Mouse (Mus musculus): ENCODE data around the gene Ttc26. TPM values are rescaled to one million over a fixed set of nuclear protein-coding genes. Genes with fewer than 3 reads are reported as not detected.

Ttc26 gene
- polyA plus RNA-seq, 2 experiments = 0.26 to 0.41 TPM

DNA sequence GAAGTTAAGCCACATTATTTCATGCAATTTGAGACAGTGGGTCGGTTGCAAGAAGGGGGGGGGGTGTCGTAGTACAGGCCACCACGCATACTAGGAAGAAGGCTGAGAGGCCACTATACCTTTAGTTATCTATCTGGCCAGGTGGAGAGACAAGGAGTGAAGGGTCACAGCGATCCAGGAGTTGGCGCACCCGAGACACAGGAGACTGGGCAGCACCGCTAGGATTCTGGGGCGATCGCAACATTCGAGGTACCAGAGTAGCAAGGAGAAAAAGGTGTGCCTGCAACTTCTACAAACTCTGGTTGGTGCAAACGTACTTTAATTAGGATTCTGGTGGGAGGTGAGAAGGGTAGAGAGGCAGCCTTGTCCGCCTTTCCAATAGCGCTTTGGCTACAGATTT lies 28.1 kb upstream of the Ttc26 start:
- Histone ChIP-seq H3K27me3 (ENCODE audit: control insufficient read depth, insufficient read depth, low read length) (no peaks in the 10 kb centered on the region), H3K4me3 (ENCODE audit: insufficient read depth in 1 of 2, low read depth in 2 of 2, low read length in 2 of 2) (peak overlapping the region; percentile 84 to 85), H3K27ac (peak overlapping the region; percentile 98), H3K9me3 (ENCODE audit: control insufficient read depth, low read length) (no peaks in the 10 kb centered on the region), H3K4me2 (ENCODE audit: low read depth) (peak overlapping the region; percentile 99), H3K9ac (replicated peaks) (peak overlapping the region; percentile 98), H3K36me3 (replicated peaks; ENCODE audit: control insufficient read depth, insufficient read depth, low read depth) (peaks cover 34% of the 10 kb centered on the region), H3K4me1 (replicated peaks; ENCODE audit: control insufficient read depth in 2 of 2, insufficient read depth in 2 of 2, low read length in 1 of 2) (peaks cover 42 to 47% of the 10 kb centered on the region in 2 experiments)
- ATAC-seq (ENCODE audit: insufficient read depth) = no peak
- no peak for DNase-seq (ENCODE audit: low read depth in 3 of 3, low spot score in 3 of 3)
- WGBS (ENCODE audit: insufficient replicate concordance) = 4% methylated on average over 13 of the region's 13 CpGs
- TF ChIP-seq CTCF (IDR thresholded peaks at IDR 0.05; ENCODE audit: low read depth) (0 out of 2 replicates have a peak, but pooled peaks have one; percentile 8), EP300 (IDR thresholded peaks at IDR 0.05; ENCODE audit: low read depth) (0 out of 2 replicates have a peak, but pooled peaks have one; percentile 16)

DNA sequence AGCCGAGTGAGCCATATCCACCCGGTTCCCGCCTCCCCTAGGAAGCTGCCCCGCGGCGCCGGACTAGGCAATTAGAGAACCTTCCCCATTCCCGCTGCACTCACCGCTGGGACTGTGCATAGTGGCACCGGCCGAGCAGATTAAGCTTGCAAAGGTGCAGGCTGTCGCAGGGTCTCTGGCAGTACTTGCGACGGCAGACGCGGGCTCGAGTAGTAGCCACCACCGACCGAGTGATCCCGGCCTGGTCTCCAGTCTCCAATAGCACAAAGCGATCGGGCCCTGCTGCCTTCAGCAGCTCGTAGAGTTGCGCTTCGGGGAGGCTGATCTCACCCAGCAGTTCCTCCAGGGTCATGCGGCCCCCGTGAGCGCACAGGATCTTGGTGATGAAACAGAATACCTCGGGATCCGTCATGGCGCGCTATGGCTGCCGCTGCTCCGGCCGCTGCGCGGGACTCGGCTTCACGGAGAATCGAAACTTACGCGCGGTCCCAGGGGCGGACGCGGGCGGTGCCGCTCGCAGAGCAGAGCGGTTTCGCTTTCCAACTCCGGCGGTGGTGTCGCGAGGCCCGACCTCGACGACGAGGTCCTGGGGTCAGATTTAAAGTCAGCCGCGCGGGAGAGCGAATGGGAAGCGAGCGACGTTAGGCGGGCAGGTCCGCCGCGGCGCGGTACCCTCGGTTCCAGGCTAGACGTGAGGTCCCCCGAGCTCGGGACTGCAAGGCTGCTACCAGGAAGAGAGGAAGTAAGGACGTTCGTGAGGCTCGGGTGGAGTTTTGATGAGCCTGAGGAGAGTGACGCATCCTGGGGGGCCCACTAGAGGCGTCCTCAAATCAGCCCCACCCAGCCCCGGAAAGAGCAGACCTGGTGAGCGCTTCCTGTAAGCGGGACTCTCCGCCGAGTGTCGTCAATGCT lies 27.2 kb upstream of the Ttc26 start, which contains the start of gene Zc3hav1:
Gene Zc3hav1 (minus strand): TSS at position 793 of the 912 bp plus-strand sequence.
- H3K9me3 ChIP-seq (ENCODE audit: control insufficient read depth, low read length) = no peaks in the 10 kb centered on the region
- peak within 1 kb of the TSS; percentile 99 for H3K4me2 ChIP-seq (ENCODE audit: low read depth)
- H3K27ac ChIP-seq = peak within 1 kb of the TSS; percentile 98
- TF ChIP-seq EP300 (IDR thresholded peaks at IDR 0.05; ENCODE audit: low read depth) (peak; percentile 57), CTCF (IDR thresholded peaks at IDR 0.05; ENCODE audit: low read depth) (peak; percentile 51)
- under 1% methylated on average over 86 of the region's 87 CpGs for WGBS (ENCODE audit: insufficient replicate concordance)
- peaks cover 42 to 47% of the 10 kb centered on the region in 2 experiments for H3K4me1 ChIP-seq (replicated peaks; ENCODE audit: control insufficient read depth in 2 of 2, insufficient read depth in 2 of 2, low read length in 1 of 2)
- peak within 1 kb of the TSS; percentile 98 for H3K9ac ChIP-seq (replicated peaks)
- H3K27me3 ChIP-seq (ENCODE audit: control insufficient read depth, insufficient read depth, low read length) = no peaks in the 10 kb centered on the region
- peak; percentile 94 for ATAC-seq (ENCODE audit: insufficient read depth)
- peaks cover 30% of the 10 kb centered on the region for H3K36me3 ChIP-seq (replicated peaks; ENCODE audit: control insufficient read depth, insufficient read depth, low read depth)
- DNase-seq (ENCODE audit: low read depth in 3 of 3, low spot score in 3 of 3) = peak; percentile 87 to 93 (median 90)
- H3K4me3 ChIP-seq (ENCODE audit: insufficient read depth in 1 of 2, low read depth in 2 of 2, low read length in 2 of 2) = peak within 1 kb of the TSS; percentile 84 to 85

DNA sequence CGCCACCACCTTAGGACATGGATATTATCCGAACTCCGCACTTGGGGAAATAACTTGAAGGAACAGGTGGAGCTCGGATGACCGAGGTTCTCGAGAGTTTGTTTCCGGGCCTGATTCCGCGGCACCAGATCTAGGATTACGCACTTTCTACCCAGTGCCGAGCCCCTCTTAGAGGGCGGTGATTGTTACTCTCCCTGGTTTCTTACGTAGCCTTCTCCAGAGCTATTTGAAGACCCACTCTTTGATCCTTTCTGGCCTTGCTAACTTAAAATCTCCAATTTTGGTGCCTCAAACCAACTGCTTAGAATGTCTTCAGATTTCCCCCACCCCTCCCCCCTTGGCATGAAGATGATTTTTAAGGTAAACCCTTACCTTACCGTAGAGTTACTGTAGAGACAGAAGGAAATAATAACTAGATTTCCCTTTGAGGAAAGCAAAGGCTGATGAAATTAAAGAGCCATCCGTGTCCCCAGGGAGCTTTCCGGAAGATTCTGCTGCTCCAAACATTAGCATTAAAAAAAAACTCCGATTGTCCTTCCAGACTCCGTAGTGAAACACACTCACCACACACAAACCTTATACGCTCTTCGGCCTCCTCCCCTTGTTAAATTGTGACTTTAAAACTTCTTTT lies 26.4 kb upstream of the Ttc26 start:
- no peak for DNase-seq (ENCODE audit: low read depth in 3 of 3, low spot score in 3 of 3)
- Histone ChIP-seq H3K9me3 (ENCODE audit: control insufficient read depth, low read length) (no peaks in the 10 kb centered on the region), H3K36me3 (replicated peaks; ENCODE audit: control insufficient read depth, insufficient read depth, low read depth) (peaks cover 22% of the 10 kb centered on the region), H3K4me2 (ENCODE audit: low read depth) (peak overlapping the region; percentile 99), H3K4me1 (replicated peaks; ENCODE audit: control insufficient read depth in 2 of 2, insufficient read depth in 2 of 2, low read length in 1 of 2) (peaks cover 36 to 41% of the 10 kb centered on the region in 2 experiments), H3K27me3 (ENCODE audit: control insufficient read depth, insufficient read depth, low read length) (no peaks in the 10 kb centered on the region), H3K4me3 (ENCODE audit: insufficient read depth in 1 of 2, low read depth in 2 of 2, low read length in 2 of 2) (peak overlapping the region; percentile 84 to 85), H3K9ac (replicated peaks) (peak overlapping the region; percentile 98), H3K27ac (peak overlapping the region; percentile 98)
- TF ChIP-seq CTCF (IDR thresholded peaks at IDR 0.05; ENCODE audit: low read depth) (no peak), EP300 (IDR thresholded peaks at IDR 0.05; ENCODE audit: low read depth) (no peak)
- ATAC-seq (ENCODE audit: insufficient read depth) = peak; percentile 55
- WGBS (ENCODE audit: insufficient replicate concordance) = 4% methylated on average over 20 of the region's 20 CpGs

DNA sequence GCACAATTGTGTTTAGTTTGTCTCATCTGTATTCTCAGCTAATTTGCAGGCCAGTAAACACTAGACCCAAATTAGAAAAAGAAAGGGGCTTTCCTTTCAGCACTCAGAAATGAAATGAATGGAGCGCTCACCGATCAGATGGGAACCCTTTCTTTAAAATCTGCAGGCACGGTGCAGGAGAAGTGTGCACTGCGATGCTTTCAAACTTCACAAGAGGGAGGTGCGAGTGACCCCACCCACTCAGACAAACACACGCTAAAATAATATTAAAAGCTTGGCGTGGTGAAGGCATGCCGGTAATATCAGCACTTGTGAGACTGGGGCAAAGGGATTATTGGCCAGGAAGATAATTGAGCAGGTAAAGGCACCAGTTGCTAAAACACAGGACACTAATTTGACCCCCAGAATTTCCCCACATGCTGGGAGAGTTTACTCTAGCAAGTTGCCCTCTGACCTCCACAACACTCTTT lies 25.9 kb upstream of the Ttc26 start:
- peak overlapping the region; percentile 98 for H3K9ac ChIP-seq (replicated peaks)
- H3K4me3 ChIP-seq (ENCODE audit: insufficient read depth in 1 of 2, low read depth in 2 of 2, low read length in 2 of 2) = peak overlapping the region; percentile 84 to 85
- peaks cover 16% of the 10 kb centered on the region for H3K36me3 ChIP-seq (replicated peaks; ENCODE audit: control insufficient read depth, insufficient read depth, low read depth)
- H3K27ac ChIP-seq = peak overlapping the region; percentile 98
- peak overlapping the region; percentile 99 for H3K4me2 ChIP-seq (ENCODE audit: low read depth)
- WGBS (ENCODE audit: insufficient replicate concordance) = 12% methylated on average over 8 of the region's 8 CpGs
- no peak for TF ChIP-seq EP300 (IDR thresholded peaks at IDR 0.05; ENCODE audit: low read depth)
- 0 out of 2 replicates have a peak, but pooled peaks have one; percentile 14 for TF ChIP-seq CTCF (IDR thresholded peaks at IDR 0.05; ENCODE audit: low read depth)
- DNase-seq (ENCODE audit: low read depth in 3 of 3, low spot score in 3 of 3) (no peak), ATAC-seq (ENCODE audit: insufficient read depth) (no peak)
- no peaks in the 10 kb centered on the region for H3K27me3 ChIP-seq (ENCODE audit: control insufficient read depth, insufficient read depth, low read length)
- no peaks in the 10 kb centered on the region for H3K9me3 ChIP-seq (ENCODE audit: control insufficient read depth, low read length)
- H3K4me1 ChIP-seq (replicated peaks; ENCODE audit: control insufficient read depth in 2 of 2, insufficient read depth in 2 of 2, low read length in 1 of 2) = peaks cover 40 to 41% of the 10 kb centered on the region in 2 experiments
